Comparison of ENCODE assay signal across 8 mouse cellular contexts in genomic region chr8:120489142-120489754, GRCm38 (mm10).
DNase-seq lines count a peak whose midpoint lies in the region; ATAC-seq and TF ChIP-seq lines count a peak whose summit lies in the region.

No protein-coding gene starts in this region.

- H3K36me3 ChIP-seq in liver, embryonic 13.5 days = peaks cover 6% of the 10 kb centered on the region; the same call in 1 of the 2 replicates
- H3K36me3 ChIP-seq in myocyte (ENCODE audit: control insufficient read depth, insufficient read depth) = no peaks in the 10 kb centered on the region

- H3K27ac ChIP-seq in bone marrow macrophage, adult 2 months (ENCODE audit: insufficient read depth, low read depth, low read length) = peak overlapping the region; percentile 82
- H3K27ac ChIP-seq in liver, embryonic 13.5 days = peak overlapping the region; percentile 99

- H3K9ac ChIP-seq in liver, embryonic 13.5 days = peak overlapping the region; percentile 98

- ATAC-seq in liver, embryonic 13.5 days (ENCODE audit: low read depth) = no peak

- H3K4me3 ChIP-seq in bone marrow macrophage, adult 2 months (ENCODE audit: insufficient read depth, low read length) = peak overlapping the region; percentile 75
- peak overlapping the region; percentile 99 for H3K4me3 ChIP-seq in liver, embryonic 13.5 days (replicated peaks)
- H3K4me3 ChIP-seq in myocyte = peak overlapping the region; percentile 78

- no peak for TF ChIP-seq CTCF in bone marrow macrophage, adult 2 months (IDR thresholded peaks at IDR 0.05; ENCODE audit: low read depth, low read length)

- peak overlapping the region; percentile 14 for H3ac ChIP-seq in myocyte (ENCODE audit: control insufficient read depth, insufficient read length)

- H3K79me2 ChIP-seq in myocyte (ENCODE audit: control insufficient read depth, insufficient read depth) = peaks cover 44% of the 10 kb centered on the region

- H3K9me3 ChIP-seq in liver, embryonic 13.5 days (replicated peaks) = no peaks in the 10 kb centered on the region

- peak; percentile 53 for DNase-seq in embryo, embryonic 10 days (ENCODE audit: low spot score)
- DNase-seq in embryo, embryonic 10.5 days (ENCODE audit: low spot score) = no peak
- DNase-seq in gastrocnemius, postnatal 14 days = peak; percentile 51
- DNase-seq in induced T-regulatory cell, adult 2 months (ENCODE audit: low read depth) = peak; percentile 93
- DNase-seq in liver, embryonic 13.5 days = no peak
- DNase-seq in testis, postnatal 10 days (ENCODE audit: low spot score) = peak; percentile 63

- H3K4me1 ChIP-seq in bone marrow macrophage, adult 2 months (ENCODE audit: control insufficient read depth, insufficient read depth, low read length) = peaks cover 34% of the 10 kb centered on the region
- H3K4me1 ChIP-seq in liver, embryonic 13.5 days (replicated peaks) = peaks cover 79% of the 10 kb centered on the region

- no peaks in the 10 kb centered on the region for H3K27me3 ChIP-seq in liver, embryonic 13.5 days
- H3K27me3 ChIP-seq in myocyte (ENCODE audit: control insufficient read depth, insufficient read depth, insufficient read length) = no peaks in the 10 kb centered on the region

- intact Hi-C loops in gastrocnemius, postnatal 14 days (cut with DNase I; ENCODE audit: low total_unique reads) = no loop called here

- WGBS in liver, embryonic 13.5 days (ENCODE audit: insufficient replicate concordance) = 1% methylated on average over 73 of the region's 73 CpGs

- peak overlapping the region; percentile 92 for H3K4me2 ChIP-seq in liver, embryonic 13.5 days
- peak overlapping the region; percentile 76 for H3K4me2 ChIP-seq in myocyte (ENCODE audit: low read depth)

- no peak for TF ChIP-seq POLR2A in bone marrow macrophage, adult 2 months (IDR thresholded peaks at IDR 0.05; ENCODE audit: borderline replicate concordance, low read depth, low read length)
- TF ChIP-seq POLR2A in myocyte (IDR thresholded peaks at IDR 0.05; ENCODE audit: insufficient read length, low read depth) = peak; percentile 23

TF ChIP-seq in myocyte, 11 proteins besides CTCF, POLR2A, EP300 and RAD21:
- TF ChIP-seq POLR2AphosphoS2 (IDR thresholded peaks at IDR 0.05; ENCODE audit: insufficient read length, low read depth) (no peak), MYOG (IDR thresholded peaks at IDR 0.05; ENCODE audit: control insufficient read depth in 1 of 3, insufficient read depth in 1 of 3, insufficient read length in 2 of 3, low read depth in 2 of 3) (no peak), USF1 (IDR thresholded peaks at IDR 0.05; ENCODE audit: low read depth) (peak; percentile 28), TCF12 (IDR thresholded peaks at IDR 0.05; ENCODE audit: insufficient read depth, poor library complexity, severe bottlenecking) (no peak), SRF (IDR thresholded peaks at IDR 0.05; ENCODE audit: control insufficient read depth, insufficient read length, low read depth) (no peak), REST (IDR thresholded peaks at IDR 0.05; ENCODE audit: insufficient read depth, insufficient read length) (no peak)

Comparison
In these comparisons a context has a peak if more than half of its experiments do, and no peak if none do; other contexts are left out.
1. DNase-seq: peak in embryo, embryonic 10 days (single experiment), gastrocnemius, postnatal 14 days (single experiment), induced T-regulatory cell, adult 2 months (single experiment) and testis, postnatal 10 days (single experiment); none in embryo, embryonic 10.5 days (single experiment) and liver, embryonic 13.5 days (single experiment).
2. Peak in every context shown above with its lines, with median percentiles within 50 percentile points of each other: H3K4me3 ChIP-seq.